Mouse (Mus musculus) bone marrow macrophage, adult 2 months (primary cell): ENCODE measurements around the gene Foxm1.

Experiments used
- CTCF ChIP-seq: IDR thresholded peaks from 2 replicates; pipeline ENCODE4 v1.5.1; 2012; ENCODE audit warnings: low read depth, mild to moderate bottlenecking, low read length, moderate library complexity
- POLR2A ChIP-seq: IDR thresholded peaks from 2 replicates; pipeline ENCODE4 v1.6.1; 2012; ENCODE audit warnings: mild to moderate bottlenecking, low read depth, low read length, borderline replicate concordance

- TF ChIP-seq CTCF (no peak), POLR2A (no peak)
These were observed 21.0 kb downstream of the Foxm1 start for GRCm38 (mm10) chr6:128383752-128384151.
